Mouse (Mus musculus): ENCODE measurements around the gene Sugct. TPM values are rescaled to one million over a fixed set of nuclear protein-coding genes. Genes with fewer than 3 reads are reported as not detected.

The Sugct gene
- polyA plus RNA-seq, 1 experiment from 2014 or later: 3.1 TPM

- no peaks in the 10 kb centered on the region for H3K4me1 ChIP-seq
- no peak overlapping the region for H3K4me3 ChIP-seq
- H3K27ac ChIP-seq: no peak overlapping the region
- H3K27me3 ChIP-seq (replicated peaks): no peaks in the 10 kb centered on the region
- H3K4me2 ChIP-seq: no peak overlapping the region
- no peaks in the 10 kb centered on the region for H3K36me3 ChIP-seq (replicated peaks)
- 94% methylated on average over 3 of the region's 3 CpGs for WGBS
- no peak for ATAC-seq (replicated peaks)
- no peak overlapping the region for H3K9ac ChIP-seq
- no peaks in the 10 kb centered on the region for H3K9me3 ChIP-seq
Measured at GRCm38 (mm10) chr13:17043426-17044224, 651.7 kb downstream of the Sugct start.

GRCm38 (mm10) chr13:17042332-17042731, 653.0 kb downstream of the Sugct start:
- H3K9ac ChIP-seq: no peak overlapping the region
- H3K9me3 ChIP-seq: no peaks in the 10 kb centered on the region
- H3K4me3 ChIP-seq: no peak overlapping the region
- H3K4me1 ChIP-seq: no peaks in the 10 kb centered on the region
- 93% methylated on average over 2 of the region's 2 CpGs for WGBS
- H3K4me2 ChIP-seq: no peak overlapping the region
- no peak overlapping the region for H3K27ac ChIP-seq
- no peak for ATAC-seq (replicated peaks)
- no peaks in the 10 kb centered on the region for H3K27me3 ChIP-seq (replicated peaks)
- no peaks in the 10 kb centered on the region for H3K36me3 ChIP-seq (replicated peaks)

GRCm38 (mm10) chr13:17039727-17040126, 655.6 kb downstream of the Sugct start:
- WGBS: 73% methylated on average over 2 of the region's 2 CpGs
- H3K4me2 ChIP-seq: no peak overlapping the region
- ATAC-seq (replicated peaks): no peak
- H3K27me3 ChIP-seq (replicated peaks): no peaks in the 10 kb centered on the region
- no peak overlapping the region for H3K4me3 ChIP-seq
- H3K9ac ChIP-seq: no peak overlapping the region
- H3K27ac ChIP-seq: no peak overlapping the region
- H3K4me1 ChIP-seq: no peaks in the 10 kb centered on the region
- H3K9me3 ChIP-seq: no peaks in the 10 kb centered on the region
- H3K36me3 ChIP-seq (replicated peaks): no peaks in the 10 kb centered on the region

DNA sequence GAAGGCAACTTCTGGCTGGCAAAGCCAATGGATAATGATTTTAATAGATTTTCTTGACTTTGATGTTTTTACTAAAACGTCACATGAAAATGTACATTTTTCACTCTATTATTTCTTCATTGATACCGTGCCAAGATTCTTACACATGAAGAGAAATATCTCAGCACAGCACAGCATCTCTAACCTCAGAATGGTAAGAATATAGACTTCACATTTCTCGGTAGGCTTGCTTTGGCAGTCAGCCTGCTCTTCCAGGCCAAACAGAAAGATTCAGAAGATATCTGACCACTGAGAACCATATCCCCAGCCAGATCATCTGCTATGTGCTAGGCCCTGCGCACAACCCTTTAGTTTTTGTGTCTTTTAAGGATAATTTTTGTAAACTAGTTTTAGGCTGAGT, 657.0 kb downstream of the Sugct start:
- H3K4me3 ChIP-seq: no peak overlapping the region
- 87% methylated on average over 4 of the region's 4 CpGs for WGBS
- H3K4me1 ChIP-seq: no peaks in the 10 kb centered on the region
- ATAC-seq (replicated peaks): no peak
- no peaks in the 10 kb centered on the region for H3K36me3 ChIP-seq (replicated peaks)
- no peaks in the 10 kb centered on the region for H3K27me3 ChIP-seq (replicated peaks)
- no peak overlapping the region for H3K4me2 ChIP-seq
- H3K9me3 ChIP-seq: no peaks in the 10 kb centered on the region
- no peak overlapping the region for H3K9ac ChIP-seq
- no peak overlapping the region for H3K27ac ChIP-seq

DNA sequence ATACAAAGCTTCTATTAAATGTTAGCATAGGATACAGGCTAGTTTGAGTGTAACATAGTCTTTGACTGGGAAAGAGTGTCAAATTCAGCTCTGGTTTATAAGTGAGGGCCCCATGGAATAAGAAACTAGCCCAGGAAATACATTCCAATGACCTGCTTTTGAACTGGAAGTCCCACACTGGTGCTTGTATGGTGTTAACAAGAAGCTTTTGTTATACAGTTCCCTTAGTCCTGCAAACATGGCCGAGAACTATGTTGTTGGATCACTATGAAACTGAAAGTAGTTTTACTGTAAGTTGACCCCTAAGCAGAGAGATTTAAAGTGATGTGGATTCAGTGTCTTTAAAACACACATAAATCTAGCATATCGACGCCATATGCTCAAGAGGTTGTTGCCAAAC, 657.5 kb downstream of the Sugct start:
- WGBS: 90% methylated on average over 3 of the region's 3 CpGs

DNA sequence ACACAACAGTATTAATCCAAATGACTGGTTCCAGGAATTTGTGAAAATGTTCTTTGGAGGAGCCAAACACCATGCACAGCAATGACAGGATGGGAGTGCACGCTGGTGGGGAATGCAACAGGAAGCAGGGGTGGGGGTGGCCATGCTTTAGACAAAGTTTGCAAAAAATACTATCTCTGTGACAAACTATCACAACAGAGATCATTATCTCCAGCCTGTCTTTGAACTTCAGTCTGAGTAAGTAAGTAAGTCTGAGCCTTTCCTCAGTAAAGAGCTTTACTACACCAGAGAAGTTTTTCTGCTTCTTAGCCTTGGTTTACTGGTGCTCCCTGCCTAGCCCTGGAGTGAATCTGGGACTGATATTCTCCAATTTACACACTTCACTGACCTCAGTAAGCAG, 664.6 kb downstream of the Sugct start:
- no peaks in the 10 kb centered on the region for H3K27me3 ChIP-seq (replicated peaks)
- no peak overlapping the region for H3K4me3 ChIP-seq
- no peak for ATAC-seq (replicated peaks)
- no peak overlapping the region for H3K27ac ChIP-seq
- H3K4me1 ChIP-seq: no peaks in the 10 kb centered on the region
- no peak overlapping the region for H3K9ac ChIP-seq
- 82% methylated on average over 1 of the region's 1 CpGs for WGBS
- H3K4me2 ChIP-seq: no peak overlapping the region
- H3K9me3 ChIP-seq: no peaks in the 10 kb centered on the region
- no peaks in the 10 kb centered on the region for H3K36me3 ChIP-seq (replicated peaks)

More for the DNA sequence above, 657.5 kb downstream of the Sugct start:
- no peaks in the 10 kb centered on the region for H3K9me3 ChIP-seq
- H3K4me3 ChIP-seq: no peak overlapping the region
- H3K9ac ChIP-seq: no peak overlapping the region
- H3K4me1 ChIP-seq: no peaks in the 10 kb centered on the region
- no peaks in the 10 kb centered on the region for H3K27me3 ChIP-seq (replicated peaks)
- no peak overlapping the region for H3K27ac ChIP-seq
- H3K36me3 ChIP-seq (replicated peaks): no peaks in the 10 kb centered on the region
- no peak for ATAC-seq (replicated peaks)
- no peak overlapping the region for H3K4me2 ChIP-seq

DNA sequence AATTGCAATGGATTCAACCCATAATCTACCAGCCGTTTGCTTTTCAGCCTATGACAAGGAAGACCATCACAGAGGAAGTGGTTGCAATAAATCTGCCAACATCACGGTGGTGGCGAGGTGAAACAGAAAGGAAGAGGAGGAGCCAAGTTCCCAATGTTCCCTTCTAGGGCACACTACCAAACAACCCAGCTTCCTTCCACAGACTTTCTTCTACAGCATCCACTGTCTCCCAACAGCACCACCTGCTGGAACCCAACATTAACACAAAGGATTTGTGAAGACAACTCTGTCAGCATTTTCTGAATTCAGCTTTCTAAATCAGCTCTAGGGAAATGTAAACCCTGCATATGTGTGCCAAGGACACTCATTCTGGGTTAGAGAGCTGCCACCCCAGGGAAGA, 666.8 kb downstream of the Sugct start:
- 35% methylated on average over 3 of the region's 3 CpGs for WGBS
- no peaks in the 10 kb centered on the region for H3K36me3 ChIP-seq (replicated peaks)

DNA sequence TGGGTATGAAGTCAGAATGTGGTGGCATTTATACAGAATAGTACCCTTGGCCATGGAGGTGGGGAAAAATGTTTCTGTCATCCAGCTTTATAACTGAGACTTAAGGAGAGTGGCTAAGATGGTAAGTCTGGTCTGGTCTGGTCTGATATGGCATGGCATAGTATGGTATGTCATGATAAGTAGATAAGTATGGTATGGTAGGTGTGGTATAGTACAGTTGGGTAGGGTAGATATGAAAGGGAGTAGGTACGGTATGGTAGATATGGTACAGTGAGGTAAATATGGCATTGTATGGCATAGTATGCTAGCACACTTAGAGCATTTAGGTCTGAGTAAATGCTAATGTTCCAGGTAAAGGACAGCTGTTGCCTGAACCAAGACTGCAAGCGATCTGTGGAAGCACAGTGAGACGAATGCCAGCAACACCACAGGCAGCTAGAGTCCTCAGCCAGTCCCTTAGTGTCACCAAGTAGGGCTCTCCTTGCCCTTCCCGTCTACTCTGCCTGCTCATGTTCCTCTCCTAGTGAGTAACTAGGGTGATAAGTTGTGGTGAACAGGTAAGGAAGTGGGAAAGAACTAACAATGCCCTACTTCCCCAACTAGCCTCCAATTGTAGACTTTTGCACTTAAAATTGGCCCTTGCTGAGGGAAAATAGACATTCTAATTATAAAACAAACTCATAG, 667.4 kb downstream of the Sugct start:
- Histone ChIP-seq H3K9me3 (no peaks in the 10 kb centered on the region), H3K4me1 (no peaks in the 10 kb centered on the region), H3K27ac (no peak overlapping the region), H3K27me3 (replicated peaks) (no peaks in the 10 kb centered on the region), H3K36me3 (replicated peaks) (no peaks in the 10 kb centered on the region), H3K9ac (no peak overlapping the region), H3K4me2 (no peak overlapping the region), H3K4me3 (no peak overlapping the region)
- ATAC-seq (replicated peaks): no peak
- WGBS: 93% methylated on average over 4 of the region's 4 CpGs

More for the DNA sequence above, 666.8 kb downstream of the Sugct start:
- Histone ChIP-seq H3K4me1 (no peaks in the 10 kb centered on the region), H3K9me3 (no peaks in the 10 kb centered on the region), H3K27me3 (replicated peaks) (no peaks in the 10 kb centered on the region), H3K9ac (no peak overlapping the region), H3K27ac (no peak overlapping the region), H3K4me3 (no peak overlapping the region), H3K4me2 (no peak overlapping the region)
- ATAC-seq (replicated peaks): no peak; the same call in 1 of the 2 replicates

DNA sequence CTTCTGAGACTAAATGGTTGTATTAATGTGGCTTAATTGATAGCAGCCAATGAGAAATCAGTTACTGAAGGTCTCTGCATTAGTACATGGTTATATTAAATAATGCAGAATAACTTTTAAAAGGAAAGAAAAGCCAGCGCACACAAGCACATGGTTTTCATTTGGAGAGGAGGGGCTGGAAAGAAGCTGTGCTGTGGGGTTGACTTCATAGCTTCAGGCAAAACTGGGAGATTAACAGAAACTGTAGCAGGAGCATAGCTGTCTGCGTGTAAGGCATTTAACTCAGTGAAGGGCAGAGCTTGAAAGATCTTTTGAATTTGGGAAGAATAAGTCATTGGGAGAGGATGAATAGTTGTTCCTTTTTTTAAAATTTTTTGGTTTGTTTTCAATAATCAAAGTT, 668.4 kb downstream of the Sugct start:
- H3K9ac ChIP-seq: no peak overlapping the region
- H3K27ac ChIP-seq: no peak overlapping the region
- H3K9me3 ChIP-seq: no peaks in the 10 kb centered on the region
- no peaks in the 10 kb centered on the region for H3K27me3 ChIP-seq (replicated peaks)
- no peak for ATAC-seq (replicated peaks)
- WGBS: 66% methylated on average over 2 of the region's 2 CpGs
- no peak overlapping the region for H3K4me2 ChIP-seq
- no peaks in the 10 kb centered on the region for H3K36me3 ChIP-seq (replicated peaks)
- no peak overlapping the region for H3K4me3 ChIP-seq
- H3K4me1 ChIP-seq: no peaks in the 10 kb centered on the region

DNA sequence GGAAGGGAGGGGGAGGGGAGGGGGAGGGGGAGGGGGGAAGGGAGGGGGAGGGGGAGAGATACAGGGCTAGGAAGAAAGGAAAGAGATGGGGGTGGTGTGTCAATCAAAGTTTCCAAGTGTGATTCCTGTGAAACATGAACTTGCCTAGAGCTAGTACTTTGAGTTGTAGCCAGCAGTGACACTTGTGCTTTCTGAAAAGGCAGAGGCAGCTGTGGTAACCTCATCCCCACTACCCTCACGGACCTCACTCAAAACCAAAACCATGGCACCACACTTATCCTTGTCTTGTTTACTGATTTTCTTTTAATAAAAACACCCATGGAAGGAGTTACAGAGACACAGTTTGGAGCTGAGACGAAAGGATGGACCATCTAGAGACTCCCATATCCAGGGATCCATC, 698.9 kb downstream of the Sugct start:
- H3K4me2 ChIP-seq: no peak overlapping the region
- no peak overlapping the region for H3K4me3 ChIP-seq
- H3K9ac ChIP-seq: no peak overlapping the region
- H3K27me3 ChIP-seq (replicated peaks): no peaks in the 10 kb centered on the region
- no peak overlapping the region for H3K27ac ChIP-seq
- WGBS: 86% methylated on average over 2 of the region's 2 CpGs
- no peak for ATAC-seq (replicated peaks)
- H3K36me3 ChIP-seq (replicated peaks): no peaks in the 10 kb centered on the region
- H3K9me3 ChIP-seq: no peaks in the 10 kb centered on the region
- no peaks in the 10 kb centered on the region for H3K4me1 ChIP-seq

- 78% methylated on average over 3 of the region's 3 CpGs for WGBS
- H3K27me3 ChIP-seq (replicated peaks): no peaks in the 10 kb centered on the region
- H3K4me2 ChIP-seq: no peak overlapping the region
- H3K9me3 ChIP-seq: no peaks in the 10 kb centered on the region
- H3K27ac ChIP-seq: no peak overlapping the region
- no peaks in the 10 kb centered on the region for H3K36me3 ChIP-seq (replicated peaks)
- H3K4me1 ChIP-seq: no peaks in the 10 kb centered on the region
- H3K4me3 ChIP-seq: no peak overlapping the region
- no peak for ATAC-seq (replicated peaks)
- no peak overlapping the region for H3K9ac ChIP-seq
Measured at GRCm38 (mm10) chr13:16995321-16995720, 700.0 kb downstream of the Sugct start.

- 77% methylated on average over 6 of the region's 6 CpGs for WGBS
- H3K9me3 ChIP-seq: no peaks in the 10 kb centered on the region
- no peak overlapping the region for H3K4me3 ChIP-seq
- H3K27ac ChIP-seq: no peak overlapping the region
- H3K9ac ChIP-seq: no peak overlapping the region
- H3K4me2 ChIP-seq: no peak overlapping the region
- ATAC-seq (replicated peaks): no peak
- no peaks in the 10 kb centered on the region for H3K4me1 ChIP-seq
- H3K36me3 ChIP-seq (replicated peaks): no peaks in the 10 kb centered on the region
- no peaks in the 10 kb centered on the region for H3K27me3 ChIP-seq (replicated peaks)
Measured at GRCm38 (mm10) chr13:16977743-16978142, 717.6 kb downstream of the Sugct start.

DNA sequence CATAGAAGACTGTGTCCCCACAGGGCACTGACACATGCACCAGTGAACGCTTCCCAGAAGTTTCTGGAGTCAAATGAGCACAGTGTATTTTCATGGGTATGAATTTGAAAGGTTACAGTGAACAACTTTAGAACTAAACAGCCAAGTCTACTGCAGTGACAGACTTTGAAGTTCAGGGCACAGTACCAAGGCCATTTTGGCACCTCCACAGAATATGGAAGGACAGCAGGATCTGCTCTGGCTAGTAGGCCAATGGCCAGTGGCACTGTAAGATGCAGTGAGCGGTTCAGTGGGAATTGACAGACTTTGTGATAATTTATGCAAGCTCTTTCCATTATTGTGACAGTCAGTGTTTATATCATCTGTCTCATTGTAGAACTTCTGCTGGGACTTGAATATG, 724.1 kb downstream of the Sugct start:
- Histone ChIP-seq H3K4me3 (no peak overlapping the region), H3K4me1 (no peaks in the 10 kb centered on the region), H3K36me3 (replicated peaks) (no peaks in the 10 kb centered on the region), H3K27ac (no peak overlapping the region), H3K27me3 (replicated peaks) (no peaks in the 10 kb centered on the region), H3K9me3 (no peaks in the 10 kb centered on the region), H3K9ac (no peak overlapping the region), H3K4me2 (no peak overlapping the region)
- WGBS: 91% methylated on average over 2 of the region's 2 CpGs
- no peak for ATAC-seq (replicated peaks)
